Mouse (Mus musculus): ENCODE measurements around the gene Foxo4.

Foxo4 gene

GRCm38 (mm10) chrX:101290111-101290510, 35.8 kb downstream of the Foxo4 start:
- no peak for DNase-seq (ENCODE audit: low read depth, low spot score)

- DNase-seq (ENCODE audit: low read depth, low spot score) = no peak
Observed at GRCm38 (mm10) chrX:101299055-101299454, 44.7 kb downstream of the Foxo4 start, which contains the start of gene Nlgn3. Gene Nlgn3 (plus strand): TSS chrX:101299168.

GRCm38 (mm10) chrX:101299473-101300426, 45.4 kb downstream of the Foxo4 start:
- no peak for DNase-seq (ENCODE audit: low read depth, low spot score)

GRCm38 (mm10) chrX:101300427-101301030, 46.2 kb downstream of the Foxo4 start:
- DNase-seq (ENCODE audit: low read depth, low spot score) = no peak

- no peak for DNase-seq (ENCODE audit: low read depth, low spot score)
Observed at GRCm38 (mm10) chrX:101301654-101302053, 47.3 kb downstream of the Foxo4 start.

- DNase-seq (ENCODE audit: low read depth, low spot score) = no peak
Observed at GRCm38 (mm10) chrX:101304646-101305045, 50.3 kb downstream of the Foxo4 start.

GRCm38 (mm10) chrX:101309299-101309698, 55.0 kb downstream of the Foxo4 start:
- no peak for DNase-seq (ENCODE audit: low read depth, low spot score)
